Mouse (Mus musculus): ENCODE results near the gene Fam163a. TPM values are rescaled to one million over a fixed set of nuclear protein-coding genes. Genes with fewer than 3 reads are reported as not detected.

Fam163a gene
- polyA plus RNA-seq, 1 experiment from 2014 or later, result 5.4 TPM

- no peak overlapping the region for H3K27ac ChIP-seq (ENCODE audit: low read depth, low read length)
- 95% methylated on average over 4 of the region's 4 CpGs for WGBS
- H3K9ac ChIP-seq (ENCODE audit: low read depth, low read length), result no peak overlapping the region
- DNase-seq (ENCODE audit: low spot score) (no peak), ATAC-seq (ENCODE audit: low FRiP score) (no peak)
- H3K4me1 ChIP-seq (replicated peaks; ENCODE audit: control insufficient read depth, insufficient read depth, low read length), result no peaks in the 10 kb centered on the region
- no peaks in the 10 kb centered on the region; the same call in 1 of the 2 replicates for H3K36me3 ChIP-seq (ENCODE audit: control insufficient read depth, insufficient read depth, low read length)
- H3K4me2 ChIP-seq (replicated peaks; ENCODE audit: low read depth, low read length), result no peak overlapping the region
- no peak overlapping the region for H3K4me3 ChIP-seq (ENCODE audit: low read depth, low read length)
- H3K27me3 ChIP-seq (ENCODE audit: control insufficient read depth, insufficient read depth, low read length), result no peaks in the 10 kb centered on the region
- H3K9me3 ChIP-seq (ENCODE audit: control insufficient read depth, low read length), result no peaks in the 10 kb centered on the region
Measured at GRCm38 (mm10) chr1:156062193-156062592, 142.6 kb downstream of the Fam163a start.

- Histone ChIP-seq H3K4me2 (replicated peaks; ENCODE audit: low read depth, low read length) (no peak overlapping the region), H3K27me3 (ENCODE audit: control insufficient read depth, insufficient read depth, low read length) (no peaks in the 10 kb centered on the region), H3K27ac (ENCODE audit: low read depth, low read length) (no peak overlapping the region), H3K4me1 (replicated peaks; ENCODE audit: control insufficient read depth, insufficient read depth, low read length) (no peaks in the 10 kb centered on the region), H3K4me3 (ENCODE audit: low read depth, low read length) (no peak overlapping the region), H3K9ac (ENCODE audit: low read depth, low read length) (no peak overlapping the region), H3K36me3 (ENCODE audit: control insufficient read depth, insufficient read depth, low read length) (no peaks in the 10 kb centered on the region; the same call in 1 of the 2 replicates), H3K9me3 (ENCODE audit: control insufficient read depth, low read length) (no peaks in the 10 kb centered on the region)
- DNase-seq (ENCODE audit: low spot score), result no peak
- no peak for ATAC-seq (ENCODE audit: low FRiP score)
- 88% methylated on average over 2 of the region's 2 CpGs for WGBS
Measured at GRCm38 (mm10) chr1:156058207-156058606, 146.6 kb downstream of the Fam163a start.

- DNase-seq (ENCODE audit: low spot score) (no peak), ATAC-seq (ENCODE audit: low FRiP score) (no peak)
- Histone ChIP-seq H3K9me3 (ENCODE audit: control insufficient read depth, low read length) (no peaks in the 10 kb centered on the region), H3K27me3 (ENCODE audit: control insufficient read depth, insufficient read depth, low read length) (no peaks in the 10 kb centered on the region), H3K27ac (ENCODE audit: low read depth, low read length) (no peak overlapping the region), H3K9ac (ENCODE audit: low read depth, low read length) (no peak overlapping the region), H3K36me3 (ENCODE audit: control insufficient read depth, insufficient read depth, low read length) (no peaks in the 10 kb centered on the region), H3K4me2 (replicated peaks; ENCODE audit: low read depth, low read length) (no peak overlapping the region), H3K4me1 (replicated peaks; ENCODE audit: control insufficient read depth, insufficient read depth, low read length) (no peaks in the 10 kb centered on the region), H3K4me3 (ENCODE audit: low read depth, low read length) (no peak overlapping the region)
- WGBS, result 91% methylated on average over 3 of the region's 3 CpGs
Measured at GRCm38 (mm10) chr1:156046688-156047087, 158.1 kb downstream of the Fam163a start.

GRCm38 (mm10) chr1:156044211-156044611 lies 160.6 kb downstream of the Fam163a start:
- Histone ChIP-seq H3K9ac (ENCODE audit: low read depth, low read length) (no peak overlapping the region), H3K27me3 (ENCODE audit: control insufficient read depth, insufficient read depth, low read length) (no peaks in the 10 kb centered on the region), H3K4me3 (ENCODE audit: low read depth, low read length) (no peak overlapping the region), H3K36me3 (ENCODE audit: control insufficient read depth, insufficient read depth, low read length) (no peaks in the 10 kb centered on the region), H3K9me3 (ENCODE audit: control insufficient read depth, low read length) (no peaks in the 10 kb centered on the region), H3K4me1 (replicated peaks; ENCODE audit: control insufficient read depth, insufficient read depth, low read length) (0 out of 2 replicates have a peak, but pooled peaks cover 2% of the 10 kb centered on the region), H3K4me2 (replicated peaks; ENCODE audit: low read depth, low read length) (no peak overlapping the region), H3K27ac (ENCODE audit: low read depth, low read length) (no peak overlapping the region)
- 88% methylated on average over 5 of the region's 5 CpGs for WGBS
- DNase-seq (ENCODE audit: low spot score) (no peak), ATAC-seq (ENCODE audit: low FRiP score) (no peak)

GRCm38 (mm10) chr1:156043027-156043426 lies 161.8 kb downstream of the Fam163a start:
- Histone ChIP-seq H3K4me1 (replicated peaks; ENCODE audit: control insufficient read depth, insufficient read depth, low read length) (0 out of 2 replicates have a peak, but pooled peaks cover 2% of the 10 kb centered on the region), H3K9ac (ENCODE audit: low read depth, low read length) (no peak overlapping the region), H3K36me3 (ENCODE audit: control insufficient read depth, insufficient read depth, low read length) (no peaks in the 10 kb centered on the region), H3K27me3 (ENCODE audit: control insufficient read depth, insufficient read depth, low read length) (no peaks in the 10 kb centered on the region), H3K9me3 (ENCODE audit: control insufficient read depth, low read length) (no peaks in the 10 kb centered on the region), H3K4me2 (replicated peaks; ENCODE audit: low read depth, low read length) (no peak overlapping the region), H3K4me3 (ENCODE audit: low read depth, low read length) (no peak overlapping the region), H3K27ac (ENCODE audit: low read depth, low read length) (no peak overlapping the region)
- 24% methylated on average over 4 of the region's 4 CpGs for WGBS
- DNase-seq (ENCODE audit: low spot score) (peak; percentile 67), ATAC-seq (ENCODE audit: low FRiP score) (no peak)

- Histone ChIP-seq H3K9ac (ENCODE audit: low read depth, low read length) (no peak overlapping the region), H3K4me2 (replicated peaks; ENCODE audit: low read depth, low read length) (no peak overlapping the region), H3K4me1 (replicated peaks; ENCODE audit: control insufficient read depth, insufficient read depth, low read length) (0 out of 2 replicates have a peak, but pooled peaks cover 2% of the 10 kb centered on the region), H3K27me3 (ENCODE audit: control insufficient read depth, insufficient read depth, low read length) (no peaks in the 10 kb centered on the region), H3K4me3 (ENCODE audit: low read depth, low read length) (no peak overlapping the region), H3K27ac (ENCODE audit: low read depth, low read length) (no peak overlapping the region), H3K9me3 (ENCODE audit: control insufficient read depth, low read length) (no peaks in the 10 kb centered on the region), H3K36me3 (ENCODE audit: control insufficient read depth, insufficient read depth, low read length) (no peaks in the 10 kb centered on the region)
- DNase-seq (ENCODE audit: low spot score) (no peak), ATAC-seq (ENCODE audit: low FRiP score) (no peak)
- WGBS, result 92% methylated on average over 5 of the region's 5 CpGs
Measured at GRCm38 (mm10) chr1:156042481-156042880, 162.3 kb downstream of the Fam163a start.

- Histone ChIP-seq H3K9ac (ENCODE audit: low read depth, low read length) (0 out of 2 replicates have a peak overlapping the region, but pooled peaks have one; percentile 25), H3K4me3 (ENCODE audit: low read depth, low read length) (peak overlapping the region; percentile 29), H3K4me1 (replicated peaks; ENCODE audit: control insufficient read depth, insufficient read depth, low read length) (0 out of 2 replicates have a peak, but pooled peaks cover 2% of the 10 kb centered on the region), H3K27ac (ENCODE audit: low read depth, low read length) (no peak overlapping the region), H3K36me3 (ENCODE audit: control insufficient read depth, insufficient read depth, low read length) (no peaks in the 10 kb centered on the region), H3K9me3 (ENCODE audit: control insufficient read depth, low read length) (no peaks in the 10 kb centered on the region), H3K4me2 (replicated peaks; ENCODE audit: low read depth, low read length) (peak overlapping the region; percentile 43), H3K27me3 (ENCODE audit: control insufficient read depth, insufficient read depth, low read length) (no peaks in the 10 kb centered on the region)
- DNase-seq (ENCODE audit: low spot score), result peak; percentile 8
- no peak for ATAC-seq (ENCODE audit: low FRiP score)
- 47% methylated on average over 7 of the region's 7 CpGs for WGBS
Measured at GRCm38 (mm10) chr1:156041451-156042241, 163.2 kb downstream of the Fam163a start.

GRCm38 (mm10) chr1:156040731-156041401 lies 164.0 kb downstream of the Fam163a start:
- H3K36me3 ChIP-seq (ENCODE audit: control insufficient read depth, insufficient read depth, low read length), result no peaks in the 10 kb centered on the region
- H3K4me3 ChIP-seq (ENCODE audit: low read depth, low read length), result peak overlapping the region; percentile 53
- no peaks in the 10 kb centered on the region for H3K9me3 ChIP-seq (ENCODE audit: control insufficient read depth, low read length)
- peak; percentile 92 for DNase-seq (ENCODE audit: low spot score)
- peak; percentile 85 for ATAC-seq (ENCODE audit: low FRiP score)
- peak overlapping the region; percentile 58 for H3K9ac ChIP-seq (ENCODE audit: low read depth, low read length)
- 0 out of 2 replicates have a peak, but pooled peaks cover 2% of the 10 kb centered on the region for H3K4me1 ChIP-seq (replicated peaks; ENCODE audit: control insufficient read depth, insufficient read depth, low read length)
- H3K4me2 ChIP-seq (replicated peaks; ENCODE audit: low read depth, low read length), result peak overlapping the region; percentile 51
- no peak overlapping the region for H3K27ac ChIP-seq (ENCODE audit: low read depth, low read length)
- H3K27me3 ChIP-seq (ENCODE audit: control insufficient read depth, insufficient read depth, low read length), result no peaks in the 10 kb centered on the region
- WGBS, result 3% methylated on average over 22 of the region's 22 CpGs
